Mouse (Mus musculus): Measurements from ENCODE around the gene Nenf. TPM values are rescaled to one million over a fixed set of nuclear protein-coding genes. Genes with fewer than 3 reads are reported as not detected.

Gene Nenf
- polyA plus RNA-seq, 1 experiment from 2014 or later, result 85.1 TPM

DNA sequence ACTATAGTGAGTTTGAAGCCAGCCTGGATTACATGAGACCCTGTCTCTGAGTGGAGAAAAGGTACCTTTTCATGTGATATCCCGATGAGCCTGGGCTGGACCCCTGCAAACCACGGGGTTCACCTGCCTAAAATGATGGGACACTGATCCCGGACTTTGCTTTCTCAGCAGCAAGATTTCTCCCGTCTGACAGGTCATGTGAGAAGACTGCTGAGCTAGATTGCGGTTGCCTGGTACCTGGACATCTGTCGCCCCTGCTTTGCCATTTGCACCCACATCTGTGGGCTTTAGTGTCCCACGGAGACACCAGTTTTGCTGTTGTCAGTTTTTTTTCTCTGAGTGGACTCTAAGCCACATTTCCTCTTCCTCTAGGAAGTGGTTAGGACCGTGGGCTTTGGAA lies 9.3 kb upstream of the Nenf start:
- no peaks in the 10 kb centered on the region for H3K36me3 ChIP-seq (ENCODE audit: control insufficient read depth, insufficient read depth, low read length)
- DNase-seq (ENCODE audit: low spot score), result no peak
- H3K27me3 ChIP-seq (ENCODE audit: control insufficient read depth, insufficient read depth, low read length), result 0 out of 2 replicates have a peak, but pooled peaks cover 2% of the 10 kb centered on the region
- 80% methylated on average over 8 of the region's 8 CpGs for WGBS
- peaks cover 10% of the 10 kb centered on the region for H3K4me1 ChIP-seq (replicated peaks; ENCODE audit: control insufficient read depth, insufficient read depth, low read length)
- peak overlapping the region; percentile 95 for H3K4me2 ChIP-seq (replicated peaks; ENCODE audit: low read depth, low read length)
- no peak overlapping the region for H3K4me3 ChIP-seq (ENCODE audit: low read depth, low read length)
- H3K9ac ChIP-seq (ENCODE audit: low read depth, low read length), result no peak overlapping the region
- H3K9me3 ChIP-seq (ENCODE audit: control insufficient read depth, low read length), result no peaks in the 10 kb centered on the region
- H3K27ac ChIP-seq (ENCODE audit: low read depth, low read length), result no peak overlapping the region
- ATAC-seq (ENCODE audit: low FRiP score), result no peak

DNA sequence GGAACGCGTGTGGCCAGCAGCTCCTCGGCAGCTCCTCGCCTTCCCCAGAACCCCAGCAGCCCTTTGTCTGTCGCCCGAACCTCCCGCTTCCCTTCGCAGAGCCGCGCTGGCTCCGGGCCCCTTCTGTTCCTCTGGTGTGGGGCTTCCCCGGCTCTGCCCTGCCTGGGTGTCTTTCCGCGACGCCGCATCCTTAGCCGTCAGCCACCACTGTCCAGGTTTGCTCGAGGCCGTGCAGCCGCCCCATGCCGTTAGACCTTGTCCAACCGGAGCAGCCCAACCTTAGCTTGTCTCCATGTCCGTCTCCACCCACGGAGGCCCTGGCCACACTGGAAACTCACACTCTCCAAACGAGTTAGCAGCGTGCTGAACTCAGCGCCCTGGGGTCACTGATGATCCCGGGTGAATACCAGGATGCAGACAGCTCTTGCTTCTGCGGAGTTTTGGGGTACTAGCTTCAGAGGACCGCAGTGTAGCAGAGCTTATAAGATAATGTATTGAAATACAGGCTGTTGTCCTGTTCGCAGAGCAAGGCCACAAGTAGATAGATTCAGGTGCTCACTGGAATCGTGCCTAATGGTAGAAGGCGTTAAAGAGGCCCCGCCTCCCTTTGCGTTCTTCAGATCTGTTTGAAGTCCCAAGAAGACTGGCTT lies 8.4 kb upstream of the Nenf start:
- 2% methylated on average over 32 of the region's 35 CpGs for WGBS
- H3K4me3 ChIP-seq (ENCODE audit: low read depth, low read length), result peak overlapping the region; percentile 88
- H3K27ac ChIP-seq (ENCODE audit: low read depth, low read length), result peak overlapping the region; percentile 71
- peak; percentile 71 for DNase-seq (ENCODE audit: low spot score)
- no peaks in the 10 kb centered on the region for H3K9me3 ChIP-seq (ENCODE audit: control insufficient read depth, low read length)
- no peaks in the 10 kb centered on the region for H3K36me3 ChIP-seq (ENCODE audit: control insufficient read depth, insufficient read depth, low read length)
- peak overlapping the region; percentile 90 for H3K9ac ChIP-seq (ENCODE audit: low read depth, low read length)
- H3K4me1 ChIP-seq (replicated peaks; ENCODE audit: control insufficient read depth, insufficient read depth, low read length), result peaks cover 10% of the 10 kb centered on the region
- peak overlapping the region; percentile 95 for H3K4me2 ChIP-seq (replicated peaks; ENCODE audit: low read depth, low read length)
- 0 out of 2 replicates have a peak, but pooled peaks cover 2% of the 10 kb centered on the region for H3K27me3 ChIP-seq (ENCODE audit: control insufficient read depth, insufficient read depth, low read length)
- peak; percentile 80 for ATAC-seq (ENCODE audit: low FRiP score)

DNA sequence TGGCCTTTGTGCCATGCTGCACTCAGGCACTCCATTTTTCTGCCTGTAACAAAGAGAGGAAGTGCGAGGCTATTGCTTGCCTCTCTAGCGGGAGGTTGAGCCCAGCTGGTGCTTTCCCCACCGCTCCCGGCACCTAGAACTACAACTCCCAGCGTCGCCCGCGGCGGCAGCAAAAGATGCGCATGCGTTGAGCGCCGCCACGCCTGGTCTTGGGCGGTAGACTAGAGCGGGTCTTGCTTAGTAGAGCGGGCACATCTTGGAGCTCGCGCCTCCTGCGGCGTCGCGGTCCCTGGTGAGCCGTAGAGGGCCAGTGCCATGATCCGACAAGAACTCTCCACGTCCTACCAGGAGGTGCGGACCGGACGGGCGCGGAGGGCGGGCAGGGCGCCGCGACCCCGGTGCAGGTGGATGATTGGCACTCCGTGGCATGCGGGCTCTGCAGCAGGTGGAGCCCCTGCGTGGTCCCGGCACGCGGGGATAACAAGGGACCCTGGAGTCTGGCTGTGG lies 7.8 kb upstream of the Nenf start, which contains the start of gene Tmem206:
Gene Tmem206 (plus strand): TSS at position 187 of the 507 bp plus-strand sequence.
- peaks cover 10% of the 10 kb centered on the region for H3K4me1 ChIP-seq (replicated peaks; ENCODE audit: control insufficient read depth, insufficient read depth, low read length)
- DNase-seq (ENCODE audit: low spot score) (peak; percentile 99), ATAC-seq (ENCODE audit: low FRiP score) (peak; percentile 95)
- no peaks in the 10 kb centered on the region for H3K9me3 ChIP-seq (ENCODE audit: control insufficient read depth, low read length)
- peak within 1 kb of the TSS; percentile 95 for H3K4me2 ChIP-seq (replicated peaks; ENCODE audit: low read depth, low read length)
- under 1% methylated on average over 41 of the region's 42 CpGs for WGBS
- H3K9ac ChIP-seq (ENCODE audit: low read depth, low read length), result peak within 1 kb of the TSS; percentile 90
- H3K27ac ChIP-seq (ENCODE audit: low read depth, low read length), result peak within 1 kb of the TSS; percentile 71
- 0 out of 2 replicates have a peak, but pooled peaks cover 2% of the 10 kb centered on the region for H3K27me3 ChIP-seq (ENCODE audit: control insufficient read depth, insufficient read depth, low read length)
- peak within 1 kb of the TSS; percentile 88 for H3K4me3 ChIP-seq (ENCODE audit: low read depth, low read length)
- no peaks in the 10 kb centered on the region for H3K36me3 ChIP-seq (ENCODE audit: control insufficient read depth, insufficient read depth, low read length)

DNA sequence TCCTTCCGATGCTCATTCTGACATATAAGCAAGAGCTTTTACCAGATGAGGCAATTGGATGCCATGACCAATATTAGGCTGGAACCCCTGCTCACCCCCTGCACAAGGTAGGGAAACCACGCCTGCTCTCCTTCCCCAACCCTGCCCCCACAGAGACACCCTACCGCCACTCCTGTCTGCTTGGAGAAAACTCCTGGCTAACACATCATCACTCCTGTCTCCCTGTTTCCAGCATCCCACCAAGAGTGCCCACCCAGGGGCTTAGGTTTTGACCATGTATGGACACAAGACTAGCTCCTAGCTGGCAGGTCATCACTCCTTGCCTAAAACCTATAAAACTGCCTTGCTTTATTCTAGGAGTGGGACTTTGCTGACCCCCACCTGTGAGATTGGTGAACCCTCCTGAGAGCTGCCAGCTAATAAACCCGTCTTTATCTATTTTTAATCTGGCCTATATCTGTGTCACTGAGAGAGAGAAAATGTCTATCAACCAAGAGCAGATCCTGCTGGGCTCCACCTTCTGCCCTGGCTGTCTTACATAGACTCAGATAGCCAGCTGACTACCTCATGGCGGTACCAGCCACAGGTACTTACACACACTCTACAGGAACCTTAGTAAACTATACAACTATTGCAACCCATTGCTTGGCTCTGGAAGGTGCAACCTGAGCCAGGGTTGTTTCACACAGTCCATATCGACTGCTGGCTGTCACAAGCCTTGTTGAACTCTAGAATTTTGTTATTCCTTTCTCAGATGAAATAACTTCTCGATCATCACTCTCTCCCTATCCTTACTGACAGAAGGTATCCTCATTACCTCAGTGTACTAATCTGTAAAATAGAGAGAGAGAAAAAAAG lies 7.0 kb upstream of the Nenf start:
- 0 out of 2 replicates have a peak, but pooled peaks cover 2% of the 10 kb centered on the region for H3K27me3 ChIP-seq (ENCODE audit: control insufficient read depth, insufficient read depth, low read length)
- H3K4me1 ChIP-seq (replicated peaks; ENCODE audit: control insufficient read depth, insufficient read depth, low read length), result peaks cover 10% of the 10 kb centered on the region
- H3K9ac ChIP-seq (ENCODE audit: low read depth, low read length), result peak overlapping the region; percentile 90; the same call in 1 of the 2 replicates
- H3K27ac ChIP-seq (ENCODE audit: low read depth, low read length), result peak overlapping the region; percentile 31; the same call in 1 of the 2 replicates
- no peak overlapping the region for H3K4me3 ChIP-seq (ENCODE audit: low read depth, low read length)
- WGBS, result 87% methylated on average over 7 of the region's 7 CpGs
- ATAC-seq (ENCODE audit: low FRiP score) (peak; percentile 36; the same call in 1 of the 2 replicates), DNase-seq (ENCODE audit: low spot score) (peak; percentile 23)
- no peaks in the 10 kb centered on the region for H3K36me3 ChIP-seq (ENCODE audit: control insufficient read depth, insufficient read depth, low read length)
- H3K9me3 ChIP-seq (ENCODE audit: control insufficient read depth, low read length), result no peaks in the 10 kb centered on the region
- no peak overlapping the region for H3K4me2 ChIP-seq (replicated peaks; ENCODE audit: low read depth, low read length)

DNA sequence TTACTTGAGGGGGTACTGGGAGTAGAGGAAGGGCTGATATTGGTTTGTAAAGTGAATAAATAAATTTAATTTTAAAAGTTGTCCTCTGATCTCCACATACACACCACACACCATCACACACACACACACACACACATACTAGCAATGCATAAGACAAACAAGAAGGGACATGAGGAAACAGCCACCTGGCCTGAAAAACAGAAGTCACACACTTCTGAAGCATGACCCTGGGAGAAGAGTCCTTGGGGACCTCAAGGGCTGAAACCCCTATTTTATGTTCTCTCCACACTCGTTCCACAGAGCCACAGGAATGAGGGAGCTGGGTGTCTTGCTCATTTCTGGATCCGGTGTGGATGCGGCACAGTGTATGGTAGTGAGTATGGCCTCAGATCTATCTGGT lies 5.4 kb upstream of the Nenf start:
- no peaks in the 10 kb centered on the region for H3K9me3 ChIP-seq (ENCODE audit: control insufficient read depth, low read length)
- no peak overlapping the region for H3K27ac ChIP-seq (ENCODE audit: low read depth, low read length)
- DNase-seq (ENCODE audit: low spot score) (no peak), ATAC-seq (ENCODE audit: low FRiP score) (no peak)
- peaks cover 10% of the 10 kb centered on the region for H3K4me1 ChIP-seq (replicated peaks; ENCODE audit: control insufficient read depth, insufficient read depth, low read length)
- H3K4me2 ChIP-seq (replicated peaks; ENCODE audit: low read depth, low read length), result no peak overlapping the region
- H3K4me3 ChIP-seq (ENCODE audit: low read depth, low read length), result no peak overlapping the region
- H3K9ac ChIP-seq (ENCODE audit: low read depth, low read length), result no peak overlapping the region
- H3K27me3 ChIP-seq (ENCODE audit: control insufficient read depth, insufficient read depth, low read length), result 0 out of 2 replicates have a peak, but pooled peaks cover 2% of the 10 kb centered on the region
- 86% methylated on average over 3 of the region's 3 CpGs for WGBS
- H3K36me3 ChIP-seq (ENCODE audit: control insufficient read depth, insufficient read depth, low read length), result no peaks in the 10 kb centered on the region

DNA sequence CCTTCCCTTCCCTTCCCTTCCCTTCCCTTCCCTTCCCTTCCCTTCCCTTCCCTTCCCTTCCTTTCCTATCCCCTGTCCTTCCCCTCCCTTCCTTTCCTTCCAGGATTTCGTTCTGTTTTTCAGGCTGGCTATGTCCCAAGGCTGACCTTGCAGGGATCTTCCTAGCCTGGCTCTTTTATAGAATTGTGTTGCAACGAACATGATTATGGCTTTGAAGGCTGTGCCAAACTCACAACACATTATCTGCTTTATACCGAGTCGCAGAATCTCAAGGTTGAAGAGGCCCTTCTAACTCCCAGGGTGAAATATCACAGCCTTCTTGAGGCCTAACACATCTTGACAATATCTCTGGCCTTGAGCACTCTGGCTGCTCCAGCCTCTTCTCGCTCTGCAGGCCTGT lies 692 bp upstream of the Nenf start:
- no peak for ATAC-seq (ENCODE audit: low FRiP score)
- H3K27ac ChIP-seq (ENCODE audit: low read depth, low read length), result no peak overlapping the region
- no peaks in the 10 kb centered on the region for H3K27me3 ChIP-seq (ENCODE audit: control insufficient read depth, insufficient read depth, low read length)
- H3K4me3 ChIP-seq (ENCODE audit: low read depth, low read length), result no peak overlapping the region
- DNase-seq (ENCODE audit: low spot score), result no peak
- H3K4me2 ChIP-seq (replicated peaks; ENCODE audit: low read depth, low read length), result no peak overlapping the region
- H3K4me1 ChIP-seq (replicated peaks; ENCODE audit: control insufficient read depth, insufficient read depth, low read length), result no peaks in the 10 kb centered on the region
- 88% methylated on average over 4 of the region's 5 CpGs for WGBS
- no peaks in the 10 kb centered on the region for H3K9me3 ChIP-seq (ENCODE audit: control insufficient read depth, low read length)
- H3K36me3 ChIP-seq (ENCODE audit: control insufficient read depth, insufficient read depth, low read length), result no peaks in the 10 kb centered on the region
- no peak overlapping the region for H3K9ac ChIP-seq (ENCODE audit: low read depth, low read length)

DNA sequence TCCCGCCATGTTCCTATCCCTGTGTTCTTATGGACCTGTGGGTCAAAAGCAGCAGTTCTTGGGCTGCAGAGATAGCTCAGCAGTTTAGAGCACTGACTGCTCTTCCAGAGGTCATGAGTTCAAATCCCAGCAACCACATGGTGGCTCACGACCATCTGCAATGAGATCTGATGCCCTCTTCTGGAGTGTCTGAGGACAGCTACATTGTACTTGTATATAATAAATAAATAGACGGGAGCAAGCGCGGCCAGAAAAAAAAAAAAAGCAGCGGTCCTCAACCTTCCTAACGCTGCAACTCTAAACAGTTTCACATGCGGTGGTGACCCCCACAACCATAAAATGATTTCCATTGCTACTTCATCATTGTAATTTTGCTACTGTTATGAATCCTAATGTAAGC lies 1.2 kb downstream of the Nenf start:
- Histone ChIP-seq H3K27ac (ENCODE audit: low read depth, low read length) (no peak overlapping the region), H3K36me3 (ENCODE audit: control insufficient read depth, insufficient read depth, low read length) (no peaks in the 10 kb centered on the region), H3K9me3 (ENCODE audit: control insufficient read depth, low read length) (no peaks in the 10 kb centered on the region), H3K9ac (ENCODE audit: low read depth, low read length) (no peak overlapping the region), H3K4me3 (ENCODE audit: low read depth, low read length) (no peak overlapping the region), H3K4me2 (replicated peaks; ENCODE audit: low read depth, low read length) (no peak overlapping the region), H3K27me3 (ENCODE audit: control insufficient read depth, insufficient read depth, low read length) (no peaks in the 10 kb centered on the region), H3K4me1 (replicated peaks; ENCODE audit: control insufficient read depth, insufficient read depth, low read length) (no peaks in the 10 kb centered on the region)
- DNase-seq (ENCODE audit: low spot score) (no peak), ATAC-seq (ENCODE audit: low FRiP score) (no peak)
- 93% methylated on average over 8 of the region's 8 CpGs for WGBS

DNA sequence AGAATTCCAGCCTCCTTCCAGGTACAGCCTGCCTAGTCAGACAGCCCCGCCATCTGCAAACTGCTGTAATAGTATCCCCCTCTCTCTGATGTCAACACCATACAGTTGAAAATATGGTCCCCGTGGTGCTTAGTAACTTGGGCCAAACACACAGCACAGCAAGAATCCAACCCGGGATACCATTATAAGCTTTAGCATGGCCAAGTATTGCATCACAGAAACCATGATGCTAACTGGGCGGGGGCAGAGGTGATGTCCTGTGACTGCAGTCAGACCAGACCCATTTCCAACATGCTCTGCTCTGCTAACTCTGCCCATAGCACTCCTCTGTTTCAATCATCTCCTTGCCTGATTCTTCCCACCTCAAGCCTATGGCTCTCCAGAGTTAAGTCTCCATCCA lies 4.1 kb downstream of the Nenf start:
- Histone ChIP-seq H3K9me3 (ENCODE audit: control insufficient read depth, low read length) (no peaks in the 10 kb centered on the region), H3K4me3 (ENCODE audit: low read depth, low read length) (no peak overlapping the region), H3K27ac (ENCODE audit: low read depth, low read length) (no peak overlapping the region), H3K4me2 (replicated peaks; ENCODE audit: low read depth, low read length) (no peak overlapping the region), H3K36me3 (ENCODE audit: control insufficient read depth, insufficient read depth, low read length) (no peaks in the 10 kb centered on the region), H3K4me1 (replicated peaks; ENCODE audit: control insufficient read depth, insufficient read depth, low read length) (no peaks in the 10 kb centered on the region), H3K27me3 (ENCODE audit: control insufficient read depth, insufficient read depth, low read length) (no peaks in the 10 kb centered on the region), H3K9ac (ENCODE audit: low read depth, low read length) (no peak overlapping the region)
- no peak for ATAC-seq (ENCODE audit: low FRiP score)
- 74% methylated on average over 4 of the region's 4 CpGs for WGBS
- DNase-seq (ENCODE audit: low spot score), result no peak
